Mouse (Mus musculus) thymus, postnatal 4 days (tissue): ENCODE data around the gene Acadsb.

ENCODE experiments used
- DNase-seq: peaks from one replicate; pipeline ENCODE4 v3.0.0; 2021

The Acadsb gene

DNA sequence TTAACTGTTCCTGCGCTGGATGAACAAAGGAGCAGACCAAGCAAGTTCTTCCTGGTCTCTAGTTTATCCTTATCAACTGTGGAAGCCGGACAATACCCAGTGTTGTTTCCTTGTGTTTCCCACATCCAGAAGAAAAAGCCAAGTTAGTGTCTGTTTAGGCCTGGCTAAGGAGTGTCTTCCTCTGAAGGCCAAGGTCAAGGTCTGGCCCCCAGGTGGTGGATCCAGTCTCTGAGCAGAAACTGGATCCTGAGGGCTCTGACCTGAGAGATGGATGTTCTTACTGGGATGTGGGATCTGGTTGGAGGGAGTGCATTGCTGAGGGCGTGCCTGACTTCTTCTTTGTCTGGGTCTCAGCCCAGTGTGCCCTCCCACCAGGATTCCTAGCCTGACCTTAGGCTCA is 55.3 kb downstream of the Acadsb start:
- no peak for DNase-seq

- no peak for DNase-seq
Measured at GRCm38 (mm10) chr7:131467312-131467711, 56.9 kb downstream of the Acadsb start.

DNA sequence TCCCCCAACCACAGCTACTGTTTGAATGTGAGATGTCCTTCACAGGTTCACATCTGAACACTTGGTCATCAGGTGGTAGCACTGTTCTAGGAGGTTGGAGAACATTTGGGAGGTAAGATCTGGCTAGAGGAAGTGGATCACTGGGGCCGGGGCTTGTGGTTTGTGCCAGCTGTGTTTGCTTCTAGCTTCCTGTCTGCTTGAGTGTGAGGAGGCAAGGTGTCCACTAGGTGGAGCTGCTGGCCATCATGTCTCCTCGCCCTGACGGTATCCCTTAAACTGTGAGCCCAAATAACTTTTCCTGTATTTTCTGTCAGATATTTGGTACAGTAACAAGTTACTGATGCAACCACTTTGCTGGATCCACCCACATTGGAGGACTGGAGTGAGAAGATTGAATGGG is 59.1 kb downstream of the Acadsb start:
- DNase-seq, result peak; percentile 37

GRCm38 (mm10) chr7:131471551-131471950 is 61.1 kb downstream of the Acadsb start:
- DNase-seq, result no peak

DNA sequence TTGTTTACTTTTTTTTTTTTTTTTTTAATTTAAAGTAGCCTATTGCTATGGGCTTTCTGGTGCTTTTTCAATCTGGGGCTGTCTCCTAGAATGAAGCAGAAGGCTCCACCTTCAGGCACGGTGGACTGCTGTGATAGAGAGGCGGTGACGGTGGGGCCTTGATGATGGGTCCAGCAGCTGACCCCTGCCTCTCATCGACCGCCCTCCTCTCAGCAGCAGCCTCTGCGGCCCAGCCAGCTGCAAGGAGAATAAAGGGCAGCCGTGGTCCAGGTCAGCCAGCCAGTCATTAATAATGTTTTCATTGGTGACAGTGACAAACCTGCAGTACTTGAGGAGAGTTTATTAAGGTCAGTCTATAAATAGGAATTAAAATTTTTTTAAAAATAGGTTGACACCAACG is 66.7 kb downstream of the Acadsb start:
- no peak for DNase-seq

DNA sequence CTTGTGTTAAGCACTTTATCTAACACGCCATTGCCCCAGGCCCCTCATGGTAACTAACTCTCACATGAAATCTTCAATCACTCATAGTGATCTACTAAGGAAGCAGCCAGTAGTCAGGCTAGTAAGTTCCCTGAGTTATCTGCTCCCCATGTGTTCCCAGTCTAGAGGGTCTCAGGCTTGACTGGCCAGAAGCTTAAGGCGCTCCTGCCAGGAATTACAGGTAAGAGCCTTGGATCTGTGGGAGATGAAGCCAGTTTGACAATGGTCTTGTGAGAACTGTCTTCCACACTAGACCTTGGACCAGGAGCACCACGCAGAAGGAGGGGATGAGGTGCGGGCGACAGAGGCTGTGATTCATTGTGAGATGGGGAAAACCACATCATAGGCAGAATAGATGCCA is 68.0 kb downstream of the Acadsb start:
- DNase-seq, result no peak
